Mouse (Mus musculus): Measurements from ENCODE around the gene Col5a3. TPM values are rescaled to one million over a fixed set of nuclear protein-coding genes. Genes with fewer than 3 reads are reported as not detected.

The Col5a3 gene
- polyA plus RNA-seq, 2 experiments from 2014 or later, result not detected

DNA sequence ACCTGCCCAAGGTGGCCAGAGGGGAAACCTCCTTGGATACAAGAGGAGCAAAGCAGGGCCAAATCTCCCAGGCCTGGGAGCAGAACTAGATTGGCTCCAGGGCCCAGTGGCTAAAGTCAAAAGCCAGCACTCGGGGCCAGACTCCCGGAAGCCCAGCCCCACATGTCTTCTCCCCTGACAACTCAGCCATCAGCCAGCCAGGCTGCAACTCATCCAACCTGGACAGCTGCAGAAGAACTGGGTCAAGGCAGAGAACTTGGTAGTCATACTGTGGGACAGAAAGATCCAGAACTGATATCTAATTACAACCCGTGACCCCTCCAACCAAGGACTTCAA lies 9.7 kb downstream of the Col5a3 start:
- ATAC-seq, result no peak

GRCm38 (mm10) chr9:20804266-20805158 lies 10.4 kb downstream of the Col5a3 start:
- ATAC-seq, result no peak

GRCm38 (mm10) chr9:20794108-20794806 lies 20.6 kb downstream of the Col5a3 start:
- ATAC-seq, result no peak

DNA sequence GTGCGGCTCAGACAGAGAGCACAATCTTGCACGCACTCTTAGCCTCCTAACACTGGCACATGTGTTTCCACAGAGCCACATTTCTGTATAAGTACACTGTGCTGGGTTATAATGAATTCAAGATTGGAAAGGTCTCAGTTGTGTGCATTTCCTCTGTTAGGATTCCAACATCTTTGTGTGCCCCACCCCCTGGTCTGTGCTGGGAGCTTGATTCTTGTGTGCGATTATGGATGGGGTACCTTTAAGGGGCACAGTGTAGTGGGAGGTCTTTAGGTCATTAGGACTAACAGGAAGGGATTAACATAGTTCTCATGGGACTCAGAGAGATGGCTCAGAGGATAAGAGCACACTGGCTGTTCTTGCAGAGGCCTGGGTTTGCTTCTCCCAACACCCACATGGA lies 24.5 kb downstream of the Col5a3 start:
- ATAC-seq, result no peak

- ATAC-seq, result no peak
Observed at GRCm38 (mm10) chr9:20789651-20790050, 25.2 kb downstream of the Col5a3 start.

GRCm38 (mm10) chr9:20787992-20788391 lies 26.9 kb downstream of the Col5a3 start:
- ATAC-seq, result no peak

DNA sequence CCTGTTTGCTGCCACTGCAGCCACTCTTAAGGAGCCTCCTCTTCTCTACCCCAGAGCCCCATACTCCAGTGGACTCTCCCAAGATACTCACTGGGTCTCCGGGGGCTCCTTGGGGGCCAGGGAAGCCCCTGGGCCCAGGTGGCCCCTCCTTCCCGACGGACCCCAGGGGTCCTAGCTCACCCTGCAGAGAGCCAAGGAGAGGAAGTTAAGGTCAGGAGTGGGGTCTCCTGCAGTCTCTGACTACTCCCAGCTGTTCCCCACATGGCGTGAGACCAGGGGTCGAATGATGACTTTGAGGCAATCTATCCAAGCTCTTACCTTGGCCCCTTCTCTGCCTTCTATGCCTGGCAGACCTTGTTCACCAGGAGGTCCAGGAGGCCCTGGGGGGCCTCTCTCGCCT lies 29.8 kb downstream of the Col5a3 start:
- ATAC-seq, result no peak

- no peak for ATAC-seq
Observed at GRCm38 (mm10) chr9:20781286-20781685, 33.6 kb downstream of the Col5a3 start.

DNA sequence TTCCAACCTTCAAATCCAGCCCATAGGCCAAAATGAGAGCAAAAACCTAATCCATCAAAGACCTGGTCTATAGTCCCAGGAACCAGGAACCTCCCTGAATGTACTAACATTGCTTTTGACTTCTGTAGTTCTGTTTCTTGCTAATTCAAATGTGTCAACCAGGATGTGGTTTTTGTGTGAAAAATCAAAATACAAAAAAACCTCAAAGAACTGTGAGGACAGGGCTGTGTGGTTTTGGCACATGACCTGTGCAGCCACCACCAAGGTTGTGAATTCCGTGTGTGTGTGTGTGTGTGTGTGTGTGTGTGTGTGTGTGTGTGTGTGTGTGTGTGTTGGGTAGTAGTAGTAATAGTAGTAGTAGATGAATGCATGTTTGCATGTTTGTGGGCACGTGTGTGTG lies 49.6 kb downstream of the Col5a3 start:
- ATAC-seq, result peak; percentile 80

DNA sequence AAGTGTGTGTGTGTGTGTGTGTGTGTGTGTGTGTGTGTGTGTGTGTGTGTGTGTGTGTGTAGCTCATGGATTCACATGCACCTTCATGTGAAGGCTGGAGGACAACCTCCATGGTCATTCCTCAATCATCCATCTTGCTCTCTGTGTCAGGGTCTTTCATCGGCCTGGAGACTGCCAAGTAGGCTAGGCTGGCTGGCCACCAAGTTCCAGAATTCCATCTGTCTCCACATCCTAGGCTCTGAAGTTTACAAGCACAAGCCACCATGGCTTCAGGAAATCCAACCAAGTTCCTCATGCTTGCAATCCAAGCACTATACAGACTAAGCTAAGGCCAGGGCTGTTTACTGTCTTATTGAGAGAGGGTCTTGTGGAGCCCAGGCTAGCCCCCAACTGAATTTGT lies 51.8 kb downstream of the Col5a3 start:
- no peak for ATAC-seq

DNA sequence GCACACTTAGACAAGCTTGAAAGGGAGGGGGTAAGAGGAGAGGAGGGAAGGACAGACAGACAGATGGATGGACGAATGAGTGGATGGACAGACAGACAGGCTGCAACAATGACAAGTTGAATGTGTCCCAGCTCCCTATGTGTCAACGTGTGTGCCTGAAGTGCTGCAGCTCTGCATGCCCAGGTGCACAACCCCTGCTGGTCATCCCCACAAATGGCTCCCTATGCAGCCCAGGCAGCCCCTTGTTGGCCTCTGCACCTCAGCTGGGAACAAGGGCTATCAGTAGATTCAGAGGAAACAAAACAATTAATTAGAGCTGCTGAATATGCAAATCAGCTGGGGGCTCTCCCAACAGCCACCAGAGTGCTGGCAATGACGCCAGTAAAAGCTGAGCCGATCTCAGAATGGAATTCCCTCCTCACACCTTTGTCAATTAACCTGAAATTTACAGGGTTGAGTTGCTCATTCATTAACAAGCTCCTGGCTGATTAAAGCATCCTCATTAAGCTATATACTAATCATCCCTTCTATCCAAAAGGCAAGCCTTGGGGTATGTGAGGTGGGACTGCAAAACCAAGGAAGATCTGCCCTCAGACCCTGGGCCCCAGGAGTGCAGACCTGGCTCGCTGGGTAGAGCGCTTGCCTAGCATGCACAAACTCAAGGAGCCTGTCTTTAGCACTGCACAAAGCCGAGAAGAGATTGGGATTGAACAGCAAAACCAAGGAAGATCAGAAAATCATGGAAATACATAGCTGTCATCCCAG lies 52.5 kb downstream of the Col5a3 start:
- no peak for ATAC-seq

- ATAC-seq, result no peak
Observed at GRCm38 (mm10) chr9:20761388-20761787, 53.5 kb downstream of the Col5a3 start.

- no peak for ATAC-seq
Observed at GRCm38 (mm10) chr9:20760813-20761212, 54.1 kb downstream of the Col5a3 start.

DNA sequence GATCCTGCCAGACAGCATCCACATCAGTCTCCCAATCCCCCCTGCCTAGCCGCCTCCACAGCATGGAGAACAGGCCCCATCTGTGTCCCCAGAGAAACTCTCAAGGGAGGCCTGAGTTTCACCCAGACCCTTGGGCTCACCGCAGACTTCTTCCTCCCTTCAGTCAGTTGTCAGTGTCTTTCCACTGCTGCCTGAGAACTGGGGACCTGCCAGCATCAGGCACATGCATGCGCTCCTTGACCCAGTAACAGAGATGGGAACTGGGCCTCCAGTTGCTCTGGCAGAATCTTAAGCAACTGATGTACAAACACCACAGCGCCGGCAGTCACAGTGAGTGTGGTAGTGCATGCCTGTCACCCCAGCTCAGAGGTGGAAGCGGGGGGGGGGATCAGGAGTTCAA lies 56.0 kb downstream of the Col5a3 start:
- ATAC-seq, result no peak

DNA sequence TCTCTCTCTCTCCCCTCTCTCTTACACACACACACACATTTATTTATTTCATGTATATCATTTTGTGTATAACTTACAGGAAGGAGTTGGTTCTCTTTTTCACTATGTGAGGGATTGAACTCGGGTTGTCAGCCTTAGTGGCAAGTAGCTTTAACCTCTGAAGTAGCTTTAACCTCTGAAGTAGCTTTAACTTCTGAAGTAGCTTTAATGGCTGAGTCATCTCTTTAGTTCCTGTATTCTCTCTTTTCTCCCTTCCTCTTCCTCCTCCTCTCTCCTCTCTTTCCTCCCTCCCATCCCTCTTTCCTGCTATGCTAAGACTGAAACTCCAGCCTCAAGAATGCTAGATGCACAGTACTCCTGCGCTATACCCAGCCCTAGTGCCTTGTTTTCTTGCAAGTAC lies 56.6 kb downstream of the Col5a3 start:
- no peak for ATAC-seq

DNA sequence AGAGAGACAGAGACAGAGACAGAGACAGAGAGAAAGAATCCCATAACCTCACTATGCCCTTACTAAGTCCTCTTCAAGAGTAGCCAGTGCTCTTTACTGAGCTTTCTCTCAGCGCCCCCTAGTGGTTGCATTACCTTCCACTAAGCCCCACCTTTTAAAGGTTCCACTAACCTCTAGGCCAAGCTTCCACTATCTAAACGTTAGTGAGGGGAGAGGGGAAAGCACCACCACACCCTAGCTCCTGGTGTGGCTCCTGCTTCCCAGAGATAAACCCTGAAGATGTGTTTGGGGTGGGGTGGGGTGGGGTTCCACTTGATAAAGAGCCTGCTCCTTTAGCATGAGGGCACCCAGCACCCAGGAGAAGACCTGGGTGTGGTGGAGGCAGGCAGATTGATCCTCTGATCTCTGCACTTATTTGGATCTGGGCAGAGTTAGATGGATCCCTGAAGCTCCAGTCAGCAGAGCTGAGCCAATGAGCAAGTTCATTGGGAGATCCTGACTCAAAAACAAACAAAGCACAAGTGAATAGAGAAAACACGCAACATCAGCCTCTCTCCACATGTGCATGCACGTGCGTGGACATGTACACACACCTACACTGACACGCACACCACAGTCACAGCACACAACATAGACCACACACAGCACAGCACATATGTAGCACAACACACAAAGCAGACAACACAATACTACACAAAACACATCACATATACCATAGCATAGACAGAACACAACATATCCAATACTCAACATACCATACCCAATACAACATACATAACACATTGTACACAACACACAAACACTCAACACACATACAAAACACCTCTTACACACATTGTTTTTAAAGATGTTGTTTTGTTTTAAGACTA lies 57.5 kb downstream of the Col5a3 start:
- ATAC-seq, result peak; percentile 54

- ATAC-seq, result no peak
Observed at GRCm38 (mm10) chr9:20756081-20756700, 58.7 kb downstream of the Col5a3 start.

- no peak for ATAC-seq
Observed at GRCm38 (mm10) chr9:20754335-20754734, 60.5 kb downstream of the Col5a3 start.

DNA sequence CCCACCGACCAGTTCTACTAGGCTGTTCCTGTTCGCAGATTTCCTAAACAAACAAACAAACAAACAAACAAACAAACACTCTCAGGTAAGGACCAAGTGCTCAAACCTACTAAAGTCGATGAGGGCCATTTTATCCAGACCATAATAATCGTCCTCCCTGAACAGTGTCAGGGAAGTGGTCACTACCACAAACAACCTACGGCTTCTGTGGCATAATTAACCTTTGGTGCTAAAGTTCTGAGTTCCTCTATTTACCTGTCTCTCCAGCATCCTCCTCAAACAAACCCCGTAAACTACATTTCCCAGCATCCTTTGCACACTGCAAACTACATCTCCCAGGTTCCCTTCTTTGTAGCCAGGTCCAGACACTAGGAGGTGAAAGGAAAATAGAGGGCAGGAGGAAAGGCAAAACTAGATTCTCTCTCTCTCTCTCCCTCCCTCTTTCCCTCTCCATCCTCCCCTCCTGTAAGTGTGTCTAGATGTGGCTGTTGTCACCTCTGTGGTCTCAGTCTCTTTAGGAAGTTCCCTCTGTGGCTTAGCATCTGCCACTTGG lies 63.3 kb downstream of the Col5a3 start:
- ATAC-seq, result no peak

GRCm38 (mm10) chr9:20749213-20749612 lies 65.7 kb downstream of the Col5a3 start:
- ATAC-seq, result no peak

DNA sequence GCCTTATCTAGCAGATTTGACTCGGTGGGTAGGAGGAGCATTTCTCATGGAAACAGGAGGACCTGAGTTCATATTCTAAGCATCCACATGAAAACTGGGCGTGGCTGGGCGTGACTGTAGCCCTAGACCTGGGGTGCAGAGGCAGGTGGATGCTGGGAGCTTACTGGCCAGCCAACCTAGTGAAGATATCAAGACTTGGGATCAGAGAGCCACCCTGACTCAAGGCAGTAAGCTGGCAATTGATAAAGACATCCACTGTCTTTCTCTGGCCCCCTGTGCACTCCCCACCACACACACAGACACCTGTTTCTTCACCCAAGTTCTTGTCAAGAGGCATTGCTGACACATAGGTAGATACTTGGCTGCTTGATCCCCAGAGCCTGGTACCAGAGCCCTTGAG lies 66.3 kb downstream of the Col5a3 start:
- no peak for ATAC-seq

DNA sequence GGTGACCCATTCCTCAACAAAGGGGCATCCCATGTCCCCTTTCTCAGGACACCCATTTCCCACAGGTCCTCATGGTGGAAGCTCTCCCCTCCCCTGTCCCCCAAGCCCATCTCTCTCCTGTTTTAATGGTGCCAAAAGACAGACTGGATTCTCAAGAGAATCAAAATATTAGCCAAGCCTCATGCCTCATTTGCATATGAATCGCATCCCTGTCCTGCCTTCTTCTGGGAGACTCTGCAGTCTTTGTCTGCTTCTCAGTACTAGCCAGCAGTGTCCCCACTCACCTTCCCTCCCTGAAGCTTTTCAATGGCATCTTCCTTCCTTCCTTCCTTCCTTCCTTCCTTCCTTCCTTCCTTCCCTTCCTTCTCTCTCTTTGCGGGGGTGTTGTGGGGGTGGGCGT lies 67.2 kb downstream of the Col5a3 start:
- ATAC-seq, result no peak
